Mouse (Mus musculus) CH12.LX (cell line): ENCODE results near the gene Lefty1. TPM values are rescaled to one million over a fixed set of nuclear protein-coding genes. Genes with fewer than 3 reads are reported as not detected.

Experiments
- DNase-seq: peaks from one replicate; pipeline ENCODE4 v3.0.0-alpha.2; 2013; ENCODE audit errors: extremely low read depth
- H3K27ac ChIP-seq: 2 replicates; pipeline ENCODE4 v1.5.1; 2012; ENCODE audit warnings: low read depth, mild to moderate bottlenecking, control low read depth, moderate library complexity; ENCODE audit not compliant: insufficient read depth
- H3K27me3 ChIP-seq: replicated peaks from 2 replicates; pipeline ENCODE3; 2012; ENCODE audit warnings: inconsistent platforms
- H3K36me3 ChIP-seq, 2 experiments: replicated peaks in 1 of 2; 2 replicates each; pipeline versions ENCODE3 to v1.6.1; 2012; ENCODE audit warnings: inconsistent platforms in 1 of 2, low read length in 1 of 2, mild to moderate bottlenecking in 1 of 2, mixed read lengths in 1 of 2, moderate library complexity in 1 of 2; ENCODE audit not compliant: control insufficient read depth in 1 of 2, insufficient read depth in 1 of 2
- H3K4me1 ChIP-seq, 2 experiments: 2 replicates each; pipeline ENCODE4 v1.6.1; 2012; ENCODE audit warnings: inconsistent platforms in 1 of 2, moderate library complexity in 1 of 2; ENCODE audit not compliant: insufficient read depth in 2 of 2, control insufficient read depth in 1 of 2
- H3K4me2 ChIP-seq: 2 replicates; pipeline ENCODE4 v1.6.1; 2012; ENCODE audit warnings: low read depth, mild to moderate bottlenecking, control low read depth; ENCODE audit not compliant: poor library complexity, insufficient read depth, severe bottlenecking
- H3K4me3 ChIP-seq, 3 experiments: fragments of 150-350 bp in 1 of 3; sonication (generic) in 1 of 3; replicated peaks in 1 of 3; 2 replicates each; pipeline versions ENCODE3 to v1.5.1; 2011 to 2012; ENCODE audit warnings: low read depth in 2 of 3, low read length in 2 of 3, mild to moderate bottlenecking in 2 of 3, moderate library complexity in 2 of 3, control low read depth in 1 of 3, improper control_type of control experiment in 1 of 3, inconsistent platforms in 1 of 3, mixed read lengths in 1 of 3; ENCODE audit not compliant: poor library complexity in 1 of 3
- H3K79me2 ChIP-seq: replicated peaks from 2 replicates; pipeline ENCODE4 v1.6.1; 2012; ENCODE audit warnings: mild to moderate bottlenecking, moderate library complexity; ENCODE audit not compliant: control insufficient read depth, poor library complexity, insufficient read depth, severe bottlenecking; ENCODE audit errors: extremely low read depth
- H3K9ac ChIP-seq: 2 replicates; pipeline ENCODE4 v1.6.1; 2012; ENCODE audit warnings: low read depth, mild to moderate bottlenecking, control low read depth, moderate library complexity; ENCODE audit not compliant: insufficient read depth
- H3K9me3 ChIP-seq: replicated peaks from 2 replicates; pipeline ENCODE3; 2012; ENCODE audit warnings: low read length, inconsistent platforms, mixed read lengths
- CHD2 ChIP-seq: IDR thresholded peaks from 2 replicates; pipeline ENCODE4 v1.6.1; 2011; ENCODE audit warnings: low read length, improper control_type of control experiment
- ELF1 ChIP-seq: IDR thresholded peaks from 2 replicates; pipeline ENCODE4 v1.6.1; 2014; ENCODE audit warnings: low read depth, mild to moderate bottlenecking, inconsistent platforms, low read length, improper control_type of control experiment
- EP300 ChIP-seq: IDR thresholded peaks from 2 replicates; pipeline ENCODE4 v1.6.1; 2011; ENCODE audit warnings: low read length, improper control_type of control experiment
- GABPA ChIP-seq: IDR thresholded peaks from 2 replicates; pipeline ENCODE4 v1.6.1; 2012; ENCODE audit warnings: low read depth, low read length, improper control_type of control experiment, inconsistent platforms; ENCODE audit not compliant: insufficient replicate concordance
- HCFC1 ChIP-seq: IDR thresholded peaks from 2 replicates; pipeline ENCODE4 v1.6.1; 2012; ENCODE audit warnings: low read depth, mild to moderate bottlenecking, inconsistent platforms, low read length, improper control_type of control experiment
- IRF4 ChIP-seq: IDR thresholded peaks from 2 replicates; pipeline ENCODE4 v1.6.1; 2014; ENCODE audit warnings: low read depth, mild to moderate bottlenecking, inconsistent platforms, low read length, improper control_type of control experiment
- JUN ChIP-seq: IDR thresholded peaks from 2 replicates; pipeline ENCODE4 v1.6.1; 2011; ENCODE audit warnings: low read depth, mild to moderate bottlenecking, low read length, improper control_type of control experiment, moderate library complexity; ENCODE audit not compliant: insufficient read depth
- KAT2A ChIP-seq: IDR thresholded peaks from 2 replicates; pipeline ENCODE4 v1.6.1; 2012; ENCODE audit warnings: low read length, improper control_type of control experiment, inconsistent platforms; ENCODE audit not compliant: insufficient replicate concordance
- MAX ChIP-seq: IDR thresholded peaks from 2 replicates; pipeline ENCODE4 v1.6.1; 2011; ENCODE audit warnings: low read length, improper control_type of control experiment
- MAZ ChIP-seq: IDR thresholded peaks from 2 replicates; pipeline ENCODE4 v1.6.1; 2012; ENCODE audit warnings: low read depth, mild to moderate bottlenecking, inconsistent platforms, low read length, improper control_type of control experiment, moderate library complexity
- MEF2A ChIP-seq: IDR thresholded peaks from 2 replicates; pipeline ENCODE4 v1.6.1; 2014; ENCODE audit warnings: low read depth, mild to moderate bottlenecking, inconsistent platforms, low read length, improper control_type of control experiment, borderline replicate concordance
- MXI1 ChIP-seq: IDR thresholded peaks from 2 replicates; pipeline ENCODE4 v1.6.1; 2011; ENCODE audit warnings: mild to moderate bottlenecking, low read depth, low read length, improper control_type of control experiment
- MYC ChIP-seq: IDR thresholded peaks from 2 replicates; pipeline ENCODE4 v1.6.1; 2011; ENCODE audit warnings: low read depth, mild to moderate bottlenecking, improper control_type of control experiment, low read length
- NELFE ChIP-seq: IDR thresholded peaks from 2 replicates; pipeline ENCODE4 v1.6.1; 2011; ENCODE audit warnings: low read depth, low read length, improper control_type of control experiment
- NRF1 ChIP-seq: IDR thresholded peaks from 2 replicates; pipeline ENCODE4 v1.6.1; 2014; ENCODE audit warnings: low read depth, mild to moderate bottlenecking, inconsistent platforms, low read length, improper control_type of control experiment, moderate library complexity
- PAX5 ChIP-seq: IDR thresholded peaks from 2 replicates; pipeline ENCODE4 v1.6.1; 2012; ENCODE audit warnings: low read length, inconsistent platforms, mixed read lengths
- POLR2AphosphoS2 ChIP-seq: IDR thresholded peaks from 2 replicates; pipeline ENCODE4 v1.6.1; 2011; ENCODE audit warnings: low read depth, low read length, improper control_type of control experiment
- RAD21 ChIP-seq: IDR thresholded peaks from 2 replicates; pipeline ENCODE4 v1.6.1; 2011; ENCODE audit warnings: low read depth, mild to moderate bottlenecking, low read length, improper control_type of control experiment, moderate library complexity
- RCOR1 ChIP-seq: conservative IDR thresholded peaks from 2 replicates; pipeline ENCODE4 v1.6.1; 2012; ENCODE audit warnings: low read depth, mild to moderate bottlenecking, inconsistent platforms, low read length, improper control_type of control experiment
- TBP ChIP-seq: conservative IDR thresholded peaks from 2 replicates; pipeline ENCODE4 v1.6.1; 2011; ENCODE audit warnings: low read depth, low read length, improper control_type of control experiment
- TCF12 ChIP-seq: IDR thresholded peaks from 2 replicates; pipeline ENCODE4 v1.6.1; 2014; ENCODE audit warnings: low read depth, mild to moderate bottlenecking, inconsistent platforms, low read length, improper control_type of control experiment
- UBTF ChIP-seq: IDR thresholded peaks from 2 replicates; pipeline ENCODE4 v1.6.1; 2012; ENCODE audit warnings: low read depth, mild to moderate bottlenecking, inconsistent platforms, low read length, improper control_type of control experiment, moderate library complexity
- USF1 ChIP-seq: IDR thresholded peaks from 2 replicates; pipeline ENCODE4 v1.6.1; 2014; ENCODE audit warnings: low read depth, mild to moderate bottlenecking, inconsistent platforms, low read length, improper control_type of control experiment
- ZKSCAN1 ChIP-seq: IDR thresholded peaks from 2 replicates; pipeline ENCODE4 v1.6.1; 2012; ENCODE audit warnings: low read depth, inconsistent platforms, low read length, improper control_type of control experiment, borderline replicate concordance
- ZNF384 ChIP-seq: IDR thresholded peaks from 2 replicates; pipeline ENCODE4 v1.6.1; 2012; ENCODE audit warnings: low read depth, low read length, improper control_type of control experiment, inconsistent platforms
- dilution Hi-C: fragments of 300-500 bp; cut with MboI; formaldehyde crosslinking; loops from 2 replicates; pipeline ENCODE4 v1.14.3; 2020; ENCODE audit warnings: low sequenced_read_pairs; ENCODE audit not compliant: extremely low pct_unique_long_range_greater_than_20kb, extremely low pct_ligation_motif_present
- in situ Hi-C: fragments of 300-500 bp; cut with MboI; formaldehyde crosslinking; loops from 3 replicates; pipeline ENCODE4 v1.14.3; 2019; ENCODE audit warnings: low sequenced_read_pairs, low pct_ligation_motif_present, low pct_unique_long_range_greater_than_20kb, mixed read lengths
- polyA plus RNA-seq: library from polyadenylated mRNA; unstranded; fragments of >175 nt; gene quantifications from 2 replicates; pipeline ENCODE4 v1.2.1, GENCODE M21; 2012; ENCODE audit warnings: low read depth; ENCODE audit not compliant: insufficient read length
- total RNA-seq, 2 experiments: library from RNA; depleted of rRNA; stranded (reverse); fragments of 300-350 nt in 1 of 2; fragments of >200 nt in 1 of 2; gene quantifications; 2 replicates each; pipeline ENCODE4 v1.2.3; 2012 to 2014

Gene Lefty1
- total and polyA plus RNA-seq, 3 experiments, result not detected

- Histone ChIP-seq H3K9me3 (no peaks in the 10 kb centered on the region), H3K4me3 (peak overlapping the region; percentile 91 to 96 (median 95)), H3K9ac (peak overlapping the region; percentile 83), H3K4me2 (peak overlapping the region; percentile 69), H3K79me2 (peaks cover 16% of the 10 kb centered on the region), H3K36me3 (peaks cover 33 to 44% of the 10 kb centered on the region in 2 experiments), H3K27ac (no peak overlapping the region; the same call in 1 of the 2 replicates), H3K4me1 (peaks cover 10 to 49% of the 10 kb centered on the region in 2 experiments), H3K27me3 (no peaks in the 10 kb centered on the region)
- dilution Hi-C loops (no loop called here), in situ Hi-C loops (no loop called here)
- DNase-seq, result no peak
- TF ChIP-seq MXI1 (no peak), ZNF384 (no peak), USF1 (no peak), ZKSCAN1 (no peak), RAD21 (no peak), PAX5 (no peak), HCFC1 (no peak), RCOR1 (no peak), NRF1 (no peak), KAT2A (no peak), TBP (no peak), POLR2AphosphoS2 (no peak), CHD2 (no peak), TCF12 (no peak)
Observed at GRCm38 (mm10) chr1:180904815-180905080, 30.1 kb upstream of the Lefty1 start.

- in situ Hi-C loops (no loop called here), dilution Hi-C loops (no loop called here)
- Histone ChIP-seq H3K4me2 (peak overlapping the region; percentile 86), H3K36me3 (peaks cover 33 to 44% of the 10 kb centered on the region in 2 experiments), H3K9me3 (no peaks in the 10 kb centered on the region), H3K4me3 (peak overlapping the region; percentile 47 to 95 (median 91)), H3K27me3 (no peaks in the 10 kb centered on the region), H3K9ac (peak overlapping the region; percentile 83; the same call in 1 of the 2 replicates), H3K4me1 (peaks cover 10 to 49% of the 10 kb centered on the region in 2 experiments), H3K27ac (no peak overlapping the region), H3K79me2 (peaks cover 16% of the 10 kb centered on the region)
- no peak for TF ChIP-seq RAD21
- no peak for TF ChIP-seq JUN
- no peak for TF ChIP-seq GABPA
- no peak for TF ChIP-seq UBTF
- no peak for TF ChIP-seq MYC
- TF ChIP-seq MXI1, result no peak
- no peak for TF ChIP-seq NELFE
- no peak for TF ChIP-seq IRF4
- no peak for TF ChIP-seq ELF1
- TF ChIP-seq RCOR1, result no peak
- no peak for TF ChIP-seq ZNF384
- TF ChIP-seq MAZ, result no peak
- no peak for TF ChIP-seq EP300
- no peak for TF ChIP-seq MAX
- no peak for TF ChIP-seq TBP
- TF ChIP-seq MEF2A, result no peak
- TF ChIP-seq PAX5, result no peak
- no peak for DNase-seq
Observed at GRCm38 (mm10) chr1:180905307-180905706, 29.5 kb upstream of the Lefty1 start.
